25 mouse cellular contexts compared by ENCODE assay signal in genomic region chr13:25647711-25648429, GRCm38 (mm10).
"Had no signal": no experiment of that assay in that cellular context is flagged by ENCODE, and none has a peak within 500 bp of the region (broad histone marks: within the 10 kb centered on the region; RNA-seq: fewer than 3 reads in every experiment).

No protein-coding gene starts in this region.

- H3K9me3 ChIP-seq: midbrain, embryonic 10.5 days; midbrain, embryonic 13.5 days; neural tube, embryonic 13.5 days had no signal

- H3K4me1 ChIP-seq: midbrain, embryonic 10.5 days; midbrain, embryonic 13.5 days; neural tube, embryonic 13.5 days had no signal

- H3K4me3 ChIP-seq: layer of hippocampus, adult 2 months; left cerebral cortex, adult 2 months; midbrain, embryonic 10.5 days; midbrain, embryonic 13.5 days; myocyte; neural tube, embryonic 13.5 days had no signal

- H3K27me3 ChIP-seq: midbrain, embryonic 13.5 days; neural tube, embryonic 13.5 days had no signal

- ATAC-seq: intestine, embryonic 16.5 days; liver, postnatal 0 days; lung, postnatal 0 days; midbrain, embryonic 13.5 days; midbrain, embryonic 16.5 days had no signal

- DNase-seq: kidney, adult 18-20 months; kidney, adult 9 months; kidney, postnatal 14 days; layer of hippocampus, adult 9-11 months; layer of hippocampus, postnatal 36 days; left cerebral cortex, postnatal 4 days; liver, postnatal 0 days; lung, embryonic 14.5 days; retina, postnatal 1 day; right cerebral cortex, postnatal 25 days; spleen, adult 18-20 months; thymus, adult 18-20 months; thymus, postnatal 36 days had no signal

- H3K4me2 ChIP-seq: liver, embryonic 11.5 days; lung, embryonic 14.5 days; midbrain, embryonic 13.5 days; neural tube, embryonic 13.5 days had no signal

- H3K27ac ChIP-seq: layer of hippocampus, adult 2 months; left cerebral cortex, adult 2 months; liver, embryonic 14.5 days; macrophage; midbrain, embryonic 10.5 days; midbrain, embryonic 13.5 days; neural tube, embryonic 13.5 days had no signal

- H3K36me3 ChIP-seq: midbrain, embryonic 10.5 days; midbrain, embryonic 13.5 days; neural tube, embryonic 13.5 days had no signal

- H3K9ac ChIP-seq: liver, embryonic 14.5 days; liver, postnatal 0 days; lung, embryonic 14.5 days; midbrain, embryonic 13.5 days; neural tube, embryonic 13.5 days had no signal
